Mouse (Mus musculus): ENCODE results near the gene Gm20696. TPM values are rescaled to one million over a fixed set of nuclear protein-coding genes. Genes with fewer than 3 reads are reported as not detected.

Gm20696 gene
- polyA plus RNA-seq, 1 experiment from 2014 or later, result 3.2 TPM

DNA sequence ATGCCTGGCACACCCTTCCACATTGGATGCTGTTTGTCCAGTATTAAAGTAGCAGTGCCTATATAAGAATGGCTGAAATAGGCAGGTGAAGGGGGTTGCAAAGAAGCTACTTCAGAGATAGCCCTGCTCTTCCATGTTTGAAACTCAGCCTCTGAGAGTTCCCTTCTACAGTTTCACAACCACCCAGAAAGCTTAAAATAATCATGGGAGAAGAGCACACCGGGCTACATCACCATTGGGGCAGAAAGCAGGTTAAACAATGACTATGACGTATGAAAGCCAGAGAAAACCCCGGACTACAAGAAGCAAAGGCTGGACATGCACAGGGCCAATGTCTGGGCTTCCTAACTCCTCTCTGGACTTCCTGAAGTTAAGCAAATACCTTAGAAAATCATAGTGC, 394.4 kb downstream of the Gm20696 start:
- peaks cover 38% of the 10 kb centered on the region for H3K4me1 ChIP-seq (replicated peaks)
- no peak for DNase-seq (ENCODE audit: low spot score)
- H3K36me3 ChIP-seq, result no peaks in the 10 kb centered on the region
- 87% methylated on average over 3 of the region's 3 CpGs for WGBS
- no peak overlapping the region for H3K4me3 ChIP-seq
- no peaks in the 10 kb centered on the region for H3K9me3 ChIP-seq
- H3K27me3 ChIP-seq (ENCODE audit: insufficient read depth, poor library complexity, severe bottlenecking), result no peaks in the 10 kb centered on the region
- H3K27ac ChIP-seq, result no peak overlapping the region

DNA sequence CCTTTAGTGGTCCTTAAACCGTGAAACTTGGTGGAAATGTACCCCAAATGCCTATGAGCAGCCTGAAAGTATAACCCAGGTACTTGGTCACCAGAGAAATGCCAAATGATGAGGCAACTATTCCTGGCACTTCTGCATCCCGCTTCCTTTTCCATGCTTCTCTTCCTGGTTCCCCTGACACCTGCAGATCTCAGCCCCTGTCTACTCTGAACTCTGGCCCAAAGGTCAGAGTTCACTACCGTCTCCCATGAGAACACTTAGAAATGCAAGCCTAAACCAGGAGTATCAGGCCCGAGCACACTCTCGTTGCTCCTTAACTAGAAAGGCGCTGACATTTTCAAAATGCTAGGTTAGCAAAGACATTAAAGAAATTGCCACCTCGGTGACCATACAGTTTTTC, 394.9 kb downstream of the Gm20696 start:
- Histone ChIP-seq H3K9me3 (no peaks in the 10 kb centered on the region), H3K27ac (no peak overlapping the region), H3K36me3 (no peaks in the 10 kb centered on the region), H3K4me1 (replicated peaks) (peaks cover 40% of the 10 kb centered on the region), H3K4me3 (no peak overlapping the region), H3K27me3 (ENCODE audit: insufficient read depth, poor library complexity, severe bottlenecking) (no peaks in the 10 kb centered on the region)
- DNase-seq (ENCODE audit: low spot score), result no peak
- 71% methylated on average over 7 of the region's 7 CpGs for WGBS

DNA sequence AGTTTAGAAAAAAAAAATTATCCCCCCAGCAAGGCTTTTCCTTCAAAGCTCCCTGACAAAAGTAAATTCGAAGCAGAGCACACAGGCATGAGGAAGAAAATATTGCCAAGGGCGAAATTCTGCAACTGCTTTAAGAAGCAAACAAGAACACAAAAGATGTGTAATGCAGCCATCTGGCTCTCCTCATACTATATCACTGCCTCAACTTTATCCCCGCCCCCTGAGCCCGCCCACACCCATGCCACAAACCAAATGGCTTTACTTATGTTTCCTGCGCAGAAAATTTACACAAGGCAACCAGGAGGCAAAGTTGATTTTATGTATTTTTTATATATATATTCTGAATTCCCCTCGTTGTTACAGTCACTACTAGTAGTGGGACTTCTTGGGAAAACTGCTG, 396.7 kb downstream of the Gm20696 start:
- Histone ChIP-seq H3K36me3 (no peaks in the 10 kb centered on the region), H3K4me1 (replicated peaks) (peaks cover 58% of the 10 kb centered on the region), H3K4me3 (no peak overlapping the region), H3K27me3 (ENCODE audit: insufficient read depth, poor library complexity, severe bottlenecking) (0 out of 2 replicates have a peak, but pooled peaks cover 3% of the 10 kb centered on the region), H3K27ac (no peak overlapping the region), H3K9me3 (no peaks in the 10 kb centered on the region)
- no peak for DNase-seq (ENCODE audit: low spot score)
- WGBS, result 84% methylated on average over 6 of the region's 6 CpGs

DNA sequence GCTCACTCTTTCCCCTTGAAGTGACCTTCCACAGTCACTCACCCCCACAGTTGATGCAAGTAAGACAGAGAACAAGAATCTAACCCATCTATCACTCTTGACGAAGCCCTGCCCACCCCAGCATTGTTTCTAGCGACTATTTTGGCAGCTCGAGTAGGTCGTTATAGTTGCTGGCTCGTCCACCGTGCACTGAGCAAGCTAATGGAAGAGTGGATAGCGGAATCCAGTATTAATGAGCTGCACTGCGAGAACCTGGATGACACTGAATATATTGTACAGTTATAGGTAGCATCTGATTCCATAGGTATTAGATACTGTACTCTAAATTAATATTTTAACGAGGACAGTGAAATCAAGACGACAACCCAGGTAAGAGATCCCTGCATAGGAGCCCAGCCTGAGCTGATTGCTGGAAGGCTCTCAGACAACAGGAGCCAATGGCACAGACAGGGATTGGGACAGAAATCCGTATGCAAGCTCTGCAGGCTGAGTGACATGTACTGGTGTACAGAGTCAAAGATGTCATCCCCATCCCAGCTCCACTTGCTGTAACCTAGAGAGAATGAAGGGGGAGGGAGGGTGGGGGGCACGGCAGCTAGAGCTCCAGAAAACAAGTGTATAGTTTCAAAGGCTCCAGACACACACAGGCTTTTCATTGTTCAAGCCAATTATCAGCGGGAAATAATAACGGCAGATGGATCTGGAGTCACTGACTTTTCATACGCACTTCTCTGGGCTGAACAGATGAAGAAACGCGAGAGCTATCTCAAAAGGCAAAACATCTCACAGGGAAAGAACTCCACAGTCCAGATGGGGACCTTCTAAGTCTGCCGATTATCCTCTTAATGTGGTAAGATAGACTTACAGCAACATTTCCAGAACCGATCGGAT, 398.2 kb downstream of the Gm20696 start:
- Histone ChIP-seq H3K4me1 (replicated peaks) (peaks cover 68% of the 10 kb centered on the region), H3K36me3 (no peaks in the 10 kb centered on the region), H3K9me3 (no peaks in the 10 kb centered on the region), H3K27ac (peak overlapping the region; percentile 45; the same call in 1 of the 2 replicates), H3K4me3 (no peak overlapping the region), H3K27me3 (ENCODE audit: insufficient read depth, poor library complexity, severe bottlenecking) (0 out of 2 replicates have a peak, but pooled peaks cover 3% of the 10 kb centered on the region)
- DNase-seq (ENCODE audit: low spot score), result no peak
- WGBS, result 67% methylated on average over 20 of the region's 20 CpGs

DNA sequence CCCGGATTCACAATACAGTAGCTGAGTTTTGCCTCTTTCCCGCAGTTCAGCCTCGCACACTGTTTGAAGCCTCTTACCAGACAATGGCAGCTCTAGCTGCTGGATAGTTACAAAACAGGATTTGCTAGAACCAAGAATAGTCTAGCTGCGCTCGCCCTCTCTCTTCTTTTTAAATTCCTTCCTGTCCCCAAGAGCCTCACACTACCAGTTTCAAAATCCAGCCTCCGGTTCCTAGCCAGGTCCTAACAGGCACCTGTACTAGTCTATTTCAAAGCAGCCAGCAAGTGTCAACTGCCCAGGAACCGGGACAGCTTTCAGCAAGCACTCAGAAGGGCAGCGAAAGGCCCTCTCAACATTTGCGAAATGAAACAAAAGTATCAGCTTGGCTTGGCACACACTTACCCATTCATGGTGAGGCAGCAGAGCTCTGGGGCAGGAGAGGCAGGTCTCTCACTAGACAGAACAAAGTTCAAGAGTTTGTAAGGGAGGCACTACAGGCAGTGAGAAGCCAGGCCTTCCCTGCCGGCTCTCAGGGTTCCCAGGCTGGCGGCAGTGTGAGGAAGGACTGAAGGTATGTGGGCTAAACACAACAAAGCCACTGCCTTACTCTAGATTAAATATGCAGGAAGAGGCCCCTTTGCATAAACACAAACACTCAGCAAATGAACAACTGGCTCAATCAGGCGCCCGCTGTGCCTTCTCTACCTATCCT, 400.5 kb downstream of the Gm20696 start:
- Histone ChIP-seq H3K4me3 (peak overlapping the region; percentile 16; the same call in 1 of the 2 replicates), H3K36me3 (no peaks in the 10 kb centered on the region), H3K4me1 (replicated peaks) (peaks cover 78% of the 10 kb centered on the region), H3K27me3 (ENCODE audit: insufficient read depth, poor library complexity, severe bottlenecking) (0 out of 2 replicates have a peak, but pooled peaks cover 3% of the 10 kb centered on the region), H3K9me3 (no peaks in the 10 kb centered on the region), H3K27ac (peak overlapping the region; percentile 74)
- 11% methylated on average over 13 of the region's 13 CpGs for WGBS
- DNase-seq (ENCODE audit: low spot score), result peak; percentile 28

DNA sequence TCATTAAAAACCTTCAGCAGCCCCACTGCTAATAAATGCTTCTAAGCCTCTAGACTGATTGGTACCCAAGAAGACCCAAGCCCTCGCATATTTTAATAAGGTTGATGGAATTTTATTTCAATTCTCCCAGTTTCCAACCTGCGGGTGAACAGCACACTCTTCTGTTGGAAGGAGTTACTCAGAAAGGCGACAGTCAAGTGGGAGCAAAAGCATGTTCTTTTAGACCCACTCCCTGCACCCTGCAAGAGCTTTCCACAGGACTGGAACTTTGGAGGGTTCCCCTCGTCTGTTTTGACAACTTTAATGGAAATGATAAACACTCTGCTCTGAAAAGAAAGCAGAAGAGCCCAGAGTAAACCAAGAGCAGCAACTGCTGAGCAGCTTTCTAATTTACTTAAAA, 401.4 kb downstream of the Gm20696 start:
- 26% methylated on average over 4 of the region's 4 CpGs for WGBS
- H3K27me3 ChIP-seq (ENCODE audit: insufficient read depth, poor library complexity, severe bottlenecking), result 0 out of 2 replicates have a peak, but pooled peaks cover 3% of the 10 kb centered on the region
- H3K27ac ChIP-seq, result no peak overlapping the region
- H3K9me3 ChIP-seq, result no peaks in the 10 kb centered on the region
- DNase-seq (ENCODE audit: low spot score), result no peak
- no peaks in the 10 kb centered on the region for H3K36me3 ChIP-seq
- peaks cover 84% of the 10 kb centered on the region for H3K4me1 ChIP-seq (replicated peaks)
- H3K4me3 ChIP-seq, result no peak overlapping the region

DNA sequence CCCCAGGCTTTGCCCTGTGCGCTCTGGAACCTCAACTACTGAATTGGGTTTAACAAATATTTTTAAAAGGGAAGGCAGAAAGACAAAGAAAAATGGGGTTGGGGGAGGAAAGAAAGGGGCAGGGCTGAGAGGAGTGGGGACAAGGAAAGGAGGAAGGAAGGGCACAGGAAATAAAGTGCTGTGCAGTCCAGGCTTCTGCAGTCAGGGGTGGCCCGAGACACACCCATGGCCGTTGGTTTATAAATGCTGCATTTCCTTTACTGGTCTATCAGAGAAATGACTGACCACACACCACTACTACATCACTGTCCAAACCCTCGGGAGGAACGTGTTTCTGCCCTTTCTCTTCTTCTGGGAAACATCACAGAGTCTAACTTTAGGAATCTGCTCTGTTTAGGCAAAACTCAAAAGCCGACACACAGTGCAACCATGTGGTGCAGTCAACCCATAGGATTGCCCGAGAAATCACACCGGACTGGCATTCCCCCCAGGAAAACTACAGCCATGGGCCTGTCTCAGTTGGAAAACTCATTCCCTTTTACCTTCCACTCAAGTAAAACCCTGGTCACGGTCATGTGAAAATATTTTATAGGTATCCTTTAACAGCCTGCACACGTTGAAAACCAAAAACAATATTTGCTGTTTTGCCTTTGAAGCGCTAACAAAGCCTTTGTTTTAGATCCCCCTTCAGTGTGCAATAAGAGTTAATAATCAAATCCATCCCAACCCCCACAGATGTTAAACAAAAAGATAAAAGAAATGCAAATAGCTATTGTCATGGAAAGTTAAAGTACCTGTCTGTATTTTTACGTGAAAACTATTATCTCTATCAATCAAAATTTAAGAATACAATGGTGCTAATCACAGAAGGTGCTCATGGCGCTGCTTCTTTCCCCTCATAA, 402.2 kb downstream of the Gm20696 start:
- Histone ChIP-seq H3K36me3 (no peaks in the 10 kb centered on the region), H3K27ac (no peak overlapping the region), H3K4me1 (replicated peaks) (peaks cover 81% of the 10 kb centered on the region), H3K27me3 (ENCODE audit: insufficient read depth, poor library complexity, severe bottlenecking) (0 out of 2 replicates have a peak, but pooled peaks cover 3% of the 10 kb centered on the region), H3K9me3 (no peaks in the 10 kb centered on the region), H3K4me3 (no peak overlapping the region)
- 27% methylated on average over 13 of the region's 13 CpGs for WGBS
- no peak for DNase-seq (ENCODE audit: low spot score)

DNA sequence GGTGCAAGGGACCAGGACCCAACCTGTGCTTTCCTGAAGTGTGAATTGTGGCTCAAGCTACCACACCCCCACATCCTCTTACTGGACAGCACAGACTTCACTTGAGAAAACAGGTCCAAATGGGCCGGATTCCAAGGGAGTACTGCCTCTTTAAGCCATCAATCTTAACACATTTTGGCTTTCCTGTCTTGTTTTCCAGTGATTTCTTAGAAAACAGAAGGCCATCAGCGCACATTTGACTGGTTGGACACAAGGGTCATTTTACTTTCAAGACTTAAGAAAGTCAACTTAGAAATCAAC, 402.8 kb downstream of the Gm20696 start:
- no peaks in the 10 kb centered on the region for H3K9me3 ChIP-seq
- DNase-seq (ENCODE audit: low spot score), result no peak

DNA sequence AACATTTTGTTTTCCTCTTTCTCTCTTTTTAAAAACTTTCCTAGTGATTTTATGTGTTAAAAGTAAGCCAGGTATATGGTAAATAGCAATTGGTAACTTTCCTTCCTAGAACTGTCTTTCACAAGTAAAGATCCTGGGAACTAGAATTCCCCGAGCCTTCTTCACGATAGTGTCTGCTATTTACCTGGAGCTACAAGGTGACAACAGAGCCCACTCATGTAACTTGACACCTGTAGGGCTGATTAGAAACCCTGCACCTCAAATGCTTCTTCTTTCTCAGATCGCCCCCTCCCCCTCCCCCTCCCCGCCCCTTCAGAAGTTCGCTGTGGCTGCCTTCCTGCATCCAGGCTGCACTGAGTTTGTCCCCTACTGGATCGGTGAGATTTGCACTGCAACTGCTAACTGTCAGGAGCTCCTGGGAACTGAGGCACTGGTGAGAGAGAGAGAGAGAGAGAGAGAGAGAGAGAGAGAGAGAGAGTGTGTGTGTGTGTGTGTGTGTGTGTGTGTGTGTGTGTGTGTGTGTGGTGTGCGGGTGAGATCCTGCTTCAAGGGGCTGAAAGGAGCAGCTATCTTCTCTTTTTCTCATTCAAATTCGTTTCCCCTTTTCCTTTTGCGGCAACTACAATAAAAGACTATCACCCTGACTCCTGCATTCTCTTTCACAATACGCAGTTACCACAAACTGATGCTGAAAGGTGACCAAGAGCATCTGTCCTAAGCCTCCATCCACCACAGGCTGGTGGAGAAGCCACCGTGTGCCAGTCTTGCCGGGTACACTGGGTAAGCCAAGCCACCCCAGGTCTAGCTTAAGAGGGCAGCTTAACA, 403.3 kb downstream of the Gm20696 start:
- H3K27ac ChIP-seq, result peak overlapping the region; percentile 1; the same call in 1 of the 2 replicates
- no peak overlapping the region for H3K4me3 ChIP-seq
- DNase-seq (ENCODE audit: low spot score), result peak; percentile 16
- 11% methylated on average over 11 of the region's 12 CpGs for WGBS
- peaks cover 77% of the 10 kb centered on the region for H3K4me1 ChIP-seq (replicated peaks)
- H3K27me3 ChIP-seq (ENCODE audit: insufficient read depth, poor library complexity, severe bottlenecking), result 0 out of 2 replicates have a peak, but pooled peaks cover 3% of the 10 kb centered on the region
- no peaks in the 10 kb centered on the region for H3K36me3 ChIP-seq
- H3K9me3 ChIP-seq, result no peaks in the 10 kb centered on the region

More for the DNA sequence above, 402.8 kb downstream of the Gm20696 start:
- Histone ChIP-seq H3K27me3 (ENCODE audit: insufficient read depth, poor library complexity, severe bottlenecking) (0 out of 2 replicates have a peak, but pooled peaks cover 3% of the 10 kb centered on the region), H3K4me1 (replicated peaks) (peaks cover 77% of the 10 kb centered on the region), H3K4me3 (no peak overlapping the region), H3K27ac (peak overlapping the region; percentile 1; the same call in 1 of the 2 replicates), H3K36me3 (no peaks in the 10 kb centered on the region)
- 38% methylated on average over 2 of the region's 2 CpGs for WGBS

DNA sequence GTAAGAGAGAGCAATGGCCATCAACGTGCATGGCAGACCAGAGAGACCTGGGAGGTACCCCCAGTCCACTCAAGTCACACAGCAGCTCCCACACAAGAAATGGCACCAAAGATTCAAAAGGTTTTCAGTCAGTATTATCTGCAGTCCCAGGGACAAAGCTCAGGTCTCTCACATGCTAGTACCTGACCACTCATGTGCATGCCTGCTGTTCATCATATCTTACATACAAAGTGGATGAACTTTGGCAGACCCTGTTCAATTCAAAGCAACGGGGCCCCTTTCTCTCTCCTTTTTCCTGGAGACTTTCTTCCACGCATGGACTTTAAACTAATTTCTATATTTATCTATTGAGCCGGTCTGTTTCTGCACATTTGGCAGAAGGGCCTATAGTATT, 404.9 kb downstream of the Gm20696 start:
- H3K4me1 ChIP-seq (replicated peaks), result peaks cover 68% of the 10 kb centered on the region
- H3K9me3 ChIP-seq, result no peaks in the 10 kb centered on the region
- H3K36me3 ChIP-seq, result no peaks in the 10 kb centered on the region
- 0 out of 2 replicates have a peak, but pooled peaks cover 3% of the 10 kb centered on the region for H3K27me3 ChIP-seq (ENCODE audit: insufficient read depth, poor library complexity, severe bottlenecking)
- 68% methylated on average over 4 of the region's 4 CpGs for WGBS
- no peak overlapping the region for H3K27ac ChIP-seq
- DNase-seq (ENCODE audit: low spot score), result no peak
- no peak overlapping the region for H3K4me3 ChIP-seq

DNA sequence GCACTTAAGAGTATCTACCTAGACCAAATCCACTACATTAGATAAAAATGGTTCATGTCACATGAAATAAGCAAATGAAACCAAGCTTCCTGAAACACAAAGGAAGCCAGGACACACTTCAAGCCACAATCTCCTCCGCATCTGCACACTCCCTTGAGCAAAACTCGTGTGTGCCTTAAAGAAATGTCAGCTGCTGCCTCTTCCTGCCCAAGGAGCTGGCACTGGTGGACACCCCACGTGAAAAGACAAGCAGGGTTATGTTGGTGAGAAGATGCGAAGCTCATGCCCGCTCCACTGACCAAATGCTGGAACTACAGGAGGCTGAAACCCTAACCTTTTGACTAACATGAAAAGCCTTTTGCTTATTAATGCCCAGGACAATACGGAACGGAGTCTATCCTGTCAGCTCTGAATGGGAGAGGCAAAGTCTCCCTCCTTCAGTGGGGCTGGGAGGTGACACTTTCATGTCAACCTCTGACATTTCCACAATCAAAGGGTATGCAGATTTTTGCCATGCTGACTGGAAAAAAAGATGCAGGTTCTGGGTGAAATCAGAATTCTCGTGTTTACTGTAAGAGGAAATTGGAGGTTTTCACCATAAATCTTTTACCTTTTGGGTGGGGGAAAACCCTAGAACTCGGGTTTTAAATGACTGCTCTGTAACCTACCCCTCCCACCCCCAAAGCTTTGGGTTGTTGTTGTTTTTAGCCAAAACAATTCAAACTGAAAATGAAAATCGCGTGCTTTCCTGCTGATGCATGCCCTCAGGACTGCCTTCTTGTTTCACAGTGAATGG, 405.5 kb downstream of the Gm20696 start:
- H3K4me1 ChIP-seq (replicated peaks), result peaks cover 62% of the 10 kb centered on the region
- H3K36me3 ChIP-seq, result no peaks in the 10 kb centered on the region

More for the DNA sequence above, 405.5 kb downstream of the Gm20696 start:
- Histone ChIP-seq H3K27ac (no peak overlapping the region), H3K4me3 (no peak overlapping the region), H3K27me3 (ENCODE audit: insufficient read depth, poor library complexity, severe bottlenecking) (0 out of 2 replicates have a peak, but pooled peaks cover 3% of the 10 kb centered on the region), H3K9me3 (no peaks in the 10 kb centered on the region)
- 43% methylated on average over 11 of the region's 11 CpGs for WGBS
- no peak for DNase-seq (ENCODE audit: low spot score)
